Mouse (Mus musculus) neural tube, embryonic 13.5 days (tissue): ENCODE data around the gene 1600012H06Rik. TPM values are rescaled to one million over a fixed set of nuclear protein-coding genes. Genes with fewer than 3 reads are reported as not detected.
"Not testable (repeated sequence)": the region's sequence is repeated elsewhere in the genome, so short reads cannot be mapped to it uniquely, and the experiment has no call there.

Experiments
- ATAC-seq: fragments of 200-750 bp; cut with Nextera tagmentation; 2 replicates; pipeline ENCODE4 v1.8.0; 2017; ENCODE audit warnings: low read depth, mild to moderate bottlenecking, moderate TSS enrichment, moderate library complexity
- H3K27ac ChIP-seq: fragments of 300-500 bp; sonication (generic); replicated peaks from 2 replicates; pipeline ENCODE4 v1.5.1; 2015; ENCODE audit warnings: moderate library complexity, mild to moderate bottlenecking, inconsistent platforms
- H3K27me3 ChIP-seq: fragments of 300-500 bp; sonication (generic); 2 replicates; pipeline ENCODE4 v1.6.1; 2015; ENCODE audit warnings: mild to moderate bottlenecking, inconsistent platforms
- H3K36me3 ChIP-seq: fragments of 300-500 bp; sonication (generic); 2 replicates; pipeline ENCODE4 v1.6.1; 2015; ENCODE audit warnings: mild to moderate bottlenecking, inconsistent platforms
- H3K4me1 ChIP-seq: fragments of 300-500 bp; sonication (generic); replicated peaks from 2 replicates; pipeline ENCODE4 v1.6.1; 2015; ENCODE audit warnings: inconsistent platforms
- H3K4me2 ChIP-seq: fragments of 300-500 bp; sonication (generic); 2 replicates; pipeline ENCODE4 v1.6.1; 2015; ENCODE audit warnings: inconsistent platforms, mild to moderate bottlenecking, moderate library complexity
- H3K4me3 ChIP-seq: fragments of 300-500 bp; sonication (generic); 2 replicates; pipeline ENCODE4 v1.5.1; 2015; ENCODE audit warnings: mild to moderate bottlenecking, inconsistent platforms
- H3K9ac ChIP-seq: fragments of 300-500 bp; sonication (generic); 2 replicates; pipeline ENCODE4 v1.6.1; 2015; ENCODE audit warnings: moderate library complexity, mild to moderate bottlenecking, inconsistent platforms
- H3K9me3 ChIP-seq: fragments of 300-500 bp; sonication (generic); 2 replicates; pipeline ENCODE4 v1.6.1; 2016; ENCODE audit warnings: inconsistent platforms
- WGBS: fragments of 180-500 bp; shearing (Covaris S2); methylation state at CpG from one replicate; pipeline ENCODE4 v1.1.7; 2015; 5-methylcytosine and 5-hydroxymethylcytosine counted together
- polyA plus RNA-seq: library from polyadenylated mRNA; unstranded; fragments of >200 nt; fragmentation: Nextera tagmentation; extraction: Ambion mirVana; gene quantifications from 2 replicates; pipeline ENCODE4 v1.2.1, GENCODE M21; 2015

The 1600012H06Rik gene
- 30.2 and 32.0 TPM in 2 replicates for polyA plus RNA-seq

GRCm38 (mm10) chr17:14943009-14943728, at the start of gene 1600012H06Rik, which contains the start of gene Wdr27:
Gene 1600012H06Rik (plus strand): TSS chr17:14943184.
Gene Wdr27 (minus strand): TSS chr17:14943158.
- Histone ChIP-seq H3K9ac (peak within 1 kb of the TSS; percentile 90), H3K27me3 (no peaks in the 10 kb centered on the region), H3K27ac (peak within 1 kb of the TSS; percentile 88), H3K4me3 (peak within 1 kb of the TSS; percentile 70), H3K36me3 (peaks cover 17% of the 10 kb centered on the region), H3K9me3 (no peaks in the 10 kb centered on the region), H3K4me2 (peak within 1 kb of the TSS; percentile 97), H3K4me1 (peaks cover 28% of the 10 kb centered on the region)
- ATAC-seq, result peak; percentile 99
- WGBS, result 2% methylated on average over 53 of the region's 54 CpGs

GRCm38 (mm10) chr17:14895058-14895457, 47.9 kb upstream of the 1600012H06Rik start:
- not testable (repeated sequence) for ATAC-seq, H3K4me3 ChIP-seq, H3K27me3 ChIP-seq, H3K4me1 ChIP-seq, H3K36me3 ChIP-seq, H3K9me3 ChIP-seq, H3K9ac ChIP-seq, H3K27ac ChIP-seq, H3K4me2 ChIP-seq

GRCm38 (mm10) chr17:14898972-14899371, 44.0 kb upstream of the 1600012H06Rik start:
- Histone ChIP-seq H3K27me3 (no peaks in the 10 kb centered on the region), H3K36me3 (no peaks in the 10 kb centered on the region), H3K4me3 (no peak overlapping the region), H3K4me2 (no peak overlapping the region), H3K9ac (no peak overlapping the region), H3K9me3 (no peaks in the 10 kb centered on the region), H3K4me1 (no peaks in the 10 kb centered on the region), H3K27ac (no peak overlapping the region)
- no peak for ATAC-seq
- WGBS, result 89% methylated on average over 1 of the region's 1 CpGs

DNA sequence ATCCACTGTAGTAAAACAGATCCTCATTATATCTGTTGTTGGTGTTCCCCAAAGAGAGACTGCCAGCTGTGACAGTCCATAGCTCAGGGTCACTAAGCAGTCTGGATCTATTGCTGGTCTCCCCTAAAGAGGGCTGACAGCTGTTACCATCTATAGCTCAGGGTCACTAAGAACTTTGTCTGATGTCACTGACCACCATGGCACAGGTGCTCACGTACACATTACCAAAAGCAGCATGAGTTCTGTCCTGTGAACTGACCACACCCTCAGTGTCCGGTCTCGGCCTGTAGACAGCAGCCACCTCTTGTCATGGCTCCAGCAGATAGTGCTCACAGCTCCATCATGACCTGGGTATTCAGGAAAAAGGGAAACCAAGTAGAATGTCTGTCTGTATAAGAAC, 39.8 kb upstream of the 1600012H06Rik start:
- Histone ChIP-seq H3K4me1 (no peaks in the 10 kb centered on the region), H3K9ac (no peak overlapping the region), H3K4me2 (no peak overlapping the region), H3K36me3 (no peaks in the 10 kb centered on the region), H3K9me3 (no peaks in the 10 kb centered on the region), H3K27ac (no peak overlapping the region), H3K4me3 (no peak overlapping the region), H3K27me3 (no peaks in the 10 kb centered on the region)
- 90% methylated on average over 3 of the region's 3 CpGs for WGBS
- ATAC-seq, result no peak

- H3K36me3 ChIP-seq, result no peaks in the 10 kb centered on the region
- H3K9me3 ChIP-seq, result no peaks in the 10 kb centered on the region
- H3K27ac ChIP-seq, result no peak overlapping the region
- no peaks in the 10 kb centered on the region for H3K27me3 ChIP-seq
- H3K4me1 ChIP-seq, result no peaks in the 10 kb centered on the region
- H3K4me3 ChIP-seq, result no peak overlapping the region
- 85% methylated on average over 6 of the region's 6 CpGs for WGBS
- H3K4me2 ChIP-seq, result no peak overlapping the region
- ATAC-seq, result no peak
- H3K9ac ChIP-seq, result no peak overlapping the region
Observed at GRCm38 (mm10) chr17:14904206-14904605, 38.8 kb upstream of the 1600012H06Rik start.

- Histone ChIP-seq H3K9ac (no peak overlapping the region; the same call in 1 of the 2 replicates), H3K36me3 (no peaks in the 10 kb centered on the region), H3K4me3 (no peak overlapping the region), H3K4me1 (no peaks in the 10 kb centered on the region), H3K27me3 (no peaks in the 10 kb centered on the region), H3K27ac (no peak overlapping the region), H3K9me3 (no peaks in the 10 kb centered on the region), H3K4me2 (no peak overlapping the region)
- ATAC-seq, result peak; percentile 71
- WGBS, result 64% methylated on average over 7 of the region's 7 CpGs
Observed at GRCm38 (mm10) chr17:14904637-14905265, 38.2 kb upstream of the 1600012H06Rik start.

DNA sequence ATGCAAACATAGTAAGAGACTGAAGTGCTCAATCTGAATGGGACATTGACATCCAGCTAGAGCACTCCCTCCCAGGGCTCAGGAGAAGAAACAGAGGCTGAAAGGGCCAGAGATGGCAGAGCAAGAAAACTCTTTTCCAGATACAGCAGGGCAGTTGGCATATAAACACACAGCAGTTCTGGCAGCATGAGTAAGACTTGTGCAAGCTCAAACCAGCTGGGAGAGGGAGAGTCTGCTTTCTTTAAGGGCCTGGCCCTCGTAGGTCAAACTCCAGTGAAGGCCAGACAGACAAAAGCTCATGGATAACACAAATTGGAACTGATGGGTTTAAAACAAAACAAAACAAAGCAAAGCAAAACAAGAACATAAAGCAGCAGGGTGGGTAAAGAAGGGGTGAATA, 36.4 kb upstream of the 1600012H06Rik start:
- H3K27me3 ChIP-seq, result no peaks in the 10 kb centered on the region
- no peak overlapping the region for H3K27ac ChIP-seq
- H3K4me3 ChIP-seq, result no peak overlapping the region
- H3K36me3 ChIP-seq, result no peaks in the 10 kb centered on the region
- no peak for ATAC-seq
- no peaks in the 10 kb centered on the region for H3K9me3 ChIP-seq
- 31% methylated on average over 1 of the region's 1 CpGs for WGBS
- no peak overlapping the region for H3K4me2 ChIP-seq
- H3K9ac ChIP-seq, result no peak overlapping the region
- H3K4me1 ChIP-seq, result no peaks in the 10 kb centered on the region

DNA sequence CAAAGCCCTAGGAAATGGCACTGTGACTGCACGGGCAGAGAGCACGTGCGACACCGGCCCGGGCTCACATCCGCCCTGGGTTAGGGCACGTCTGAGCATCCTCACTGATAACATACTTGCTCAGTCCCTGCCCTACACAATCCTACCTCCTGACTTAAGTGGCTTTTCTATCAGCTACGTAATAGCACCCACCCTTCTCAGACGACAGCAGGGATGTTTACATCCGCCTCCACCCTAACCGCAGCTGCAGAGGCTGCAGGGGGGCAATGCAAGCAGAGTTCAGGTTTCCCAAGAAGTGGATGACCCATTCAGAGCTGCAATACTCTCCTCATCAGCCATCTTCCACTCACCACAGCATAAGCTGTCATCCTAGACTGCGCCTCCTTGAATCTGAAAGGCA, 35.8 kb upstream of the 1600012H06Rik start:
- Histone ChIP-seq H3K4me2 (no peak overlapping the region), H3K4me1 (no peaks in the 10 kb centered on the region), H3K27ac (no peak overlapping the region), H3K9ac (no peak overlapping the region), H3K36me3 (no peaks in the 10 kb centered on the region), H3K27me3 (no peaks in the 10 kb centered on the region), H3K9me3 (no peaks in the 10 kb centered on the region), H3K4me3 (no peak overlapping the region)
- WGBS, result 77% methylated on average over 12 of the region's 12 CpGs
- ATAC-seq, result no peak

GRCm38 (mm10) chr17:14909331-14909730, 33.7 kb upstream of the 1600012H06Rik start:
- Histone ChIP-seq H3K27me3 (no peaks in the 10 kb centered on the region), H3K4me1 (no peaks in the 10 kb centered on the region), H3K27ac (no peak overlapping the region), H3K4me3 (no peak overlapping the region), H3K4me2 (no peak overlapping the region), H3K9me3 (no peaks in the 10 kb centered on the region), H3K9ac (no peak overlapping the region), H3K36me3 (no peaks in the 10 kb centered on the region)
- WGBS, result 88% methylated on average over 5 of the region's 5 CpGs
- no peak for ATAC-seq

- H3K9ac ChIP-seq, result no peak overlapping the region
- no peak overlapping the region for H3K4me2 ChIP-seq
- no peaks in the 10 kb centered on the region for H3K36me3 ChIP-seq
- no peak overlapping the region for H3K27ac ChIP-seq
- H3K4me3 ChIP-seq, result no peak overlapping the region
- H3K9me3 ChIP-seq, result no peaks in the 10 kb centered on the region
- 91% methylated on average over 5 of the region's 5 CpGs for WGBS
- no peaks in the 10 kb centered on the region for H3K4me1 ChIP-seq
- H3K27me3 ChIP-seq, result no peaks in the 10 kb centered on the region
- ATAC-seq, result no peak
Observed at GRCm38 (mm10) chr17:14910771-14911170, 32.2 kb upstream of the 1600012H06Rik start.

- Histone ChIP-seq H3K9me3 (no peaks in the 10 kb centered on the region), H3K36me3 (no peaks in the 10 kb centered on the region), H3K4me3 (no peak overlapping the region), H3K27me3 (no peaks in the 10 kb centered on the region), H3K9ac (no peak overlapping the region), H3K27ac (no peak overlapping the region), H3K4me2 (no peak overlapping the region), H3K4me1 (no peaks in the 10 kb centered on the region)
- ATAC-seq, result no peak
- WGBS, result 49% methylated on average over 6 of the region's 6 CpGs
Observed at GRCm38 (mm10) chr17:14912420-14912819, 30.6 kb upstream of the 1600012H06Rik start.

- Histone ChIP-seq H3K36me3 (no peaks in the 10 kb centered on the region), H3K4me3 (no peak overlapping the region), H3K4me1 (no peaks in the 10 kb centered on the region), H3K4me2 (no peak overlapping the region), H3K9me3 (no peaks in the 10 kb centered on the region), H3K27me3 (no peaks in the 10 kb centered on the region), H3K9ac (no peak overlapping the region), H3K27ac (no peak overlapping the region)
- ATAC-seq, result no peak
- 94% methylated on average over 8 of the region's 8 CpGs for WGBS
Observed at GRCm38 (mm10) chr17:14912981-14913380, 30.0 kb upstream of the 1600012H06Rik start.
